Mouse (Mus musculus): ENCODE data around the gene Obox6. TPM values are rescaled to one million over a fixed set of nuclear protein-coding genes. Genes with fewer than 3 reads are reported as not detected.

The Obox6 gene
- polyA plus RNA-seq, 1 experiment from 2014 or later, result not detected

Other genes with a start within 250 kb of the Obox6 start
- gene Obox3, start 199.8 kb downstream of the Obox6 start, polyA plus RNA-seq (2015; fragmentation: Nextera tagmentation; extraction: Ambion mirVana), result not detected in 2 replicates
- not detected in 2 replicates for gene Obox5, start 89.5 kb downstream of the Obox6 start, polyA plus RNA-seq (2015; fragmentation: Nextera tagmentation; extraction: Ambion mirVana)
- gene Crx, start 40.3 kb upstream of the Obox6 start, polyA plus RNA-seq (2015; fragmentation: Nextera tagmentation; extraction: Ambion mirVana), result not detected in 2 replicates
- not detected in 2 replicates for gene Crxos, start 42.9 kb upstream of the Obox6 start, polyA plus RNA-seq (2015; fragmentation: Nextera tagmentation; extraction: Ambion mirVana)
- gene Selenow, start 82.7 kb upstream of the Obox6 start, polyA plus RNA-seq (2015; fragmentation: Nextera tagmentation; extraction: Ambion mirVana), result 654 and 659 TPM in 2 replicates
- 128 and 154 TPM in 2 replicates for gene Nop53, start 106.4 kb upstream of the Obox6 start, polyA plus RNA-seq (2015; fragmentation: Nextera tagmentation; extraction: Ambion mirVana)
- gene Ehd2, start 127.9 kb upstream of the Obox6 start, polyA plus RNA-seq (2015; fragmentation: Nextera tagmentation; extraction: Ambion mirVana), result 61.8 and 66.7 TPM in 2 replicates
- gene Bicra, start 208.2 kb upstream of the Obox6 start, polyA plus RNA-seq (2015; fragmentation: Nextera tagmentation; extraction: Ambion mirVana), result 4.7 and 4.8 TPM in 2 replicates
- gene Zfp541, start 222.1 kb upstream of the Obox6 start, polyA plus RNA-seq (2015; fragmentation: Nextera tagmentation; extraction: Ambion mirVana), result 0.05 TPM in 1 of 2 replicates, not detected in the other